Comparison of ENCODE assay signal across 7 mouse cellular contexts in genomic region chr19:6907811-6908540, GRCm38 (mm10). TPM values are rescaled to one million over a fixed set of nuclear protein-coding genes. Genes with fewer than 3 reads are reported as not detected.
DNase-seq lines count a peak whose midpoint lies in the region; ATAC-seq and TF ChIP-seq lines count a peak whose summit lies in the region.

No protein-coding gene starts in this region.

- peak overlapping the region; percentile 9 to 92 (median 85) for H3K4me3 ChIP-seq in CH12.LX (replicated peaks in 1 of 3; ENCODE audit: low read depth in 2 of 3, low read length in 2 of 3, poor library complexity in 1 of 3)
- H3K4me3 ChIP-seq in heart, postnatal 0 days (ENCODE audit: low read depth, low read length): peak overlapping the region; percentile 71
- peak overlapping the region; percentile 70 for H3K4me3 ChIP-seq in lung, embryonic 14.5 days (ENCODE audit: low read depth, low read length)

- DNase-seq in 416B (ENCODE audit: low read depth) (peak; percentile 83), CH12.LX (ENCODE audit: extremely low read depth) (no peak)
- no peak for DNase-seq in heart, postnatal 0 days (ENCODE audit: low spot score)
- DNase-seq in lung, embryonic 14.5 days: peak; percentile 27
- DNase-seq in testis, postnatal 14 days (ENCODE audit: low spot score): peak; percentile 6
- DNase-seq in layer of hippocampus, adult 8-10 months (ENCODE audit: low spot score in 2 of 2): no peak
- DNase-seq in gastrocnemius, adult 18-20 months (ENCODE audit: low spot score): no peak

- no peaks in the 10 kb centered on the region for H3K9me3 ChIP-seq in CH12.LX (replicated peaks; ENCODE audit: low read length)
- H3K9me3 ChIP-seq in heart, postnatal 0 days (replicated peaks; ENCODE audit: control insufficient read depth, low read length): no peaks in the 10 kb centered on the region
- no peaks in the 10 kb centered on the region for H3K9me3 ChIP-seq in lung, embryonic 14.5 days (ENCODE audit: low read depth, low read length)

- no peak overlapping the region for H3K27ac ChIP-seq in CH12.LX (ENCODE audit: insufficient read depth, low read depth)
- no peak overlapping the region for H3K27ac ChIP-seq in heart, postnatal 0 days (ENCODE audit: low read depth)
- no peak overlapping the region for H3K27ac ChIP-seq in lung, embryonic 14.5 days (ENCODE audit: low read depth)

- no peak for TF ChIP-seq EP300 in CH12.LX (IDR thresholded peaks at IDR 0.05; ENCODE audit: low read length)
- TF ChIP-seq EP300 in heart, postnatal 0 days (IDR thresholded peaks at IDR 0.05; ENCODE audit: low read depth): no peak

- peak overlapping the region; percentile 87 for H3K4me2 ChIP-seq in CH12.LX (ENCODE audit: insufficient read depth, low read depth, poor library complexity, severe bottlenecking)
- H3K4me2 ChIP-seq in heart, postnatal 0 days (ENCODE audit: low read depth, low read length): peak overlapping the region; percentile 73
- peak overlapping the region; percentile 86 for H3K4me2 ChIP-seq in lung, embryonic 14.5 days

- dilution Hi-C loops in CH12.LX (cut with MboI; ENCODE audit: extremely low pct_ligation_motif_present, extremely low pct_unique_long_range_greater_than_20kb, low sequenced_read_pairs): no loop called here

- no peak for TF ChIP-seq CTCF in CH12.LX (conservative IDR thresholded peaks at IDR 0.05 in 1 of 2, IDR thresholded peaks at IDR 0.05 in 1 of 2; ENCODE audit: low read depth in 2 of 2, low read length in 2 of 2)
- no peak for TF ChIP-seq CTCF in heart, postnatal 0 days (IDR thresholded peaks at IDR 0.05; ENCODE audit: low read depth)
- TF ChIP-seq CTCF in lung, embryonic 14.5 days (IDR thresholded peaks at IDR 0.05; ENCODE audit: low read depth): no peak

- peaks cover 35 to 65% of the 10 kb centered on the region in 2 experiments for H3K36me3 ChIP-seq in CH12.LX (replicated peaks in 1 of 2; ENCODE audit: control insufficient read depth in 1 of 2, insufficient read depth in 1 of 2, low read length in 1 of 2)
- H3K36me3 ChIP-seq in heart, postnatal 0 days (replicated peaks; ENCODE audit: control insufficient read depth, insufficient read depth, low read length): peaks cover 45% of the 10 kb centered on the region
- peaks cover 42% of the 10 kb centered on the region for H3K36me3 ChIP-seq in lung, embryonic 14.5 days (ENCODE audit: insufficient read depth)

- TF ChIP-seq RAD21 in CH12.LX (IDR thresholded peaks at IDR 0.05; ENCODE audit: low read depth, low read length): no peak

- no peak for TF ChIP-seq POLR2A in CH12.LX (IDR thresholded peaks at IDR 0.05; ENCODE audit: low read depth, low read length)

- WGBS in heart, postnatal 0 days: 78% methylated on average over 7 of the region's 7 CpGs
- WGBS in lung, embryonic 14.5 days: 81% methylated on average over 7 of the region's 7 CpGs

- H3K9ac ChIP-seq in CH12.LX (ENCODE audit: insufficient read depth, low read depth): peak overlapping the region; percentile 94; the same call in 1 of the 2 replicates
- peak overlapping the region; percentile 66 for H3K9ac ChIP-seq in heart, postnatal 0 days (replicated peaks; ENCODE audit: low read depth, low read length)
- H3K9ac ChIP-seq in lung, embryonic 14.5 days: 0 out of 2 replicates have a peak overlapping the region, but pooled peaks have one; percentile 2

- H3K79me2 ChIP-seq in CH12.LX (replicated peaks; ENCODE audit: control insufficient read depth, extremely low read depth, insufficient read depth, poor library complexity, severe bottlenecking): peaks cover 21% of the 10 kb centered on the region

- no peaks in the 10 kb centered on the region for H3K27me3 ChIP-seq in CH12.LX (replicated peaks)
- H3K27me3 ChIP-seq in heart, postnatal 0 days (ENCODE audit: control insufficient read depth, insufficient read depth, low read length): no peaks in the 10 kb centered on the region
- H3K27me3 ChIP-seq in lung, embryonic 14.5 days (ENCODE audit: insufficient read depth, low read length): no peaks in the 10 kb centered on the region

- H3K4me1 ChIP-seq in CH12.LX (ENCODE audit: control insufficient read depth in 1 of 2, insufficient read depth in 2 of 2): peaks cover 10 to 29% of the 10 kb centered on the region in 2 experiments; a peak in 3 of 4 replicates
- peaks cover 12% of the 10 kb centered on the region for H3K4me1 ChIP-seq in heart, postnatal 0 days (ENCODE audit: control insufficient read depth, insufficient read depth)
- H3K4me1 ChIP-seq in lung, embryonic 14.5 days (ENCODE audit: insufficient read depth): no peaks in the 10 kb centered on the region

- no peak for ATAC-seq in heart, postnatal 0 days (ENCODE audit: insufficient read depth, low read depth)
- ATAC-seq in lung, embryonic 14.5 days (ENCODE audit: insufficient read depth): no peak

- in situ Hi-C loops in CH12.LX (cut with MboI; ENCODE audit: low pct_ligation_motif_present, low pct_unique_long_range_greater_than_20kb, low sequenced_read_pairs): no loop called here

TF ChIP-seq in CH12.LX, 34 proteins besides CTCF, POLR2A, EP300 and RAD21:
- TF ChIP-seq CHD2 (IDR thresholded peaks at IDR 0.05; ENCODE audit: low read length) (no peak), TCF12 (IDR thresholded peaks at IDR 0.05; ENCODE audit: low read depth, low read length) (no peak), USF2 (conservative IDR thresholded peaks at IDR 0.05; ENCODE audit: low read depth, low read length) (no peak), IRF4 (IDR thresholded peaks at IDR 0.05; ENCODE audit: low read depth, low read length) (no peak), MAFK (IDR thresholded peaks at IDR 0.05; ENCODE audit: insufficient replicate concordance, low read length) (no peak), GABPA (IDR thresholded peaks at IDR 0.05; ENCODE audit: insufficient replicate concordance, low read depth, low read length) (no peak), CHD1 (IDR thresholded peaks at IDR 0.05; ENCODE audit: low read depth, low read length) (no peak), ZNF384 (IDR thresholded peaks at IDR 0.05; ENCODE audit: low read depth, low read length) (no peak), NELFE (IDR thresholded peaks at IDR 0.05; ENCODE audit: low read depth, low read length) (no peak), MAZ (IDR thresholded peaks at IDR 0.05; ENCODE audit: low read depth, low read length) (no peak), USF1 (IDR thresholded peaks at IDR 0.05; ENCODE audit: low read depth, low read length) (no peak)
TF ChIP-seq in CH12.LX: peak in this region for 0.

RNA-seq across cellular contexts. Expression of gene Trmt112, which starts 1.5 kb away (rescaled TPM):
- 191 and 198 TPM in 2 replicates for total RNA-seq in CH12.LX (2012; rRNA removed)
- total RNA-seq in CH12.LX (2014; rRNA removed): 89.5 and 97.9 TPM in 2 replicates
- polyA plus RNA-seq in CH12.LX (2012; ENCODE audit: insufficient read length, low read depth): 158 and 212 TPM in 2 replicates
- 61.8 and 61.9 TPM in 2 replicates for total RNA-seq in heart, postnatal 0 days (2014; rRNA removed; ENCODE audit: low replicate concordance)
- 57.6 and 61.4 TPM in 2 replicates for polyA plus RNA-seq in heart, postnatal 0 days (2015; fragmentation: Nextera tagmentation; extraction: Ambion mirVana)
- polyA plus RNA-seq in lung, embryonic 14.5 days (2014; fragmentation: Nextera tagmentation; extraction: Ambion mirVana): 151 and 155 TPM in 2 replicates
- 10 to 100 TPM; 40.3 to 53.0 (median 45.6) TPM for total RNA-seq in layer of hippocampus, adult 8-10 months (2022)
- total RNA-seq in gastrocnemius, adult 18-20 months (2021): 10 to 100 TPM; 43.9 to 44.7 TPM

RNA-seq across cellular contexts. Expression of gene Prdx5, which starts 1.9 kb away (rescaled TPM):
- total RNA-seq in CH12.LX (2012; rRNA removed) (72.6 and 74.8 TPM in 2 replicates), CH12.LX (2014; rRNA removed) (77.2 and 83.5 TPM in 2 replicates)
- 137 TPM in 2 replicates for polyA plus RNA-seq in CH12.LX (2012; ENCODE audit: insufficient read length, low read depth)
- total RNA-seq in heart, postnatal 0 days (2014; rRNA removed; ENCODE audit: low replicate concordance): 215 and 344 TPM in 2 replicates
- polyA plus RNA-seq in heart, postnatal 0 days (2015; fragmentation: Nextera tagmentation; extraction: Ambion mirVana): 623 and 629 TPM in 2 replicates
- polyA plus RNA-seq in lung, embryonic 14.5 days (2014; fragmentation: Nextera tagmentation; extraction: Ambion mirVana): 151 and 153 TPM in 2 replicates
- 100 to 1,000 TPM; 279 to 406 (median 342) TPM for total RNA-seq in layer of hippocampus, adult 8-10 months (2022)
- total RNA-seq in gastrocnemius, adult 18-20 months (2021): 100 to 1,000 TPM; 219 to 239 TPM

RNA-seq across cellular contexts. Expression of gene Esrra, which starts 13.6 kb away (rescaled TPM):
- total RNA-seq in CH12.LX (2012; rRNA removed): 23.5 and 28.7 TPM in 2 replicates
- total RNA-seq in CH12.LX (2014; rRNA removed): 13.4 and 13.6 TPM in 2 replicates
- 15.6 and 17.7 TPM in 2 replicates for polyA plus RNA-seq in CH12.LX (2012; ENCODE audit: insufficient read length, low read depth)
- total RNA-seq in heart, postnatal 0 days (2014; rRNA removed; ENCODE audit: low replicate concordance): 189 and 194 TPM in 2 replicates
- polyA plus RNA-seq in heart, postnatal 0 days (2015; fragmentation: Nextera tagmentation; extraction: Ambion mirVana): 49.1 and 51.7 TPM in 2 replicates
- 3.1 and 4.2 TPM in 2 replicates for polyA plus RNA-seq in lung, embryonic 14.5 days (2014; fragmentation: Nextera tagmentation; extraction: Ambion mirVana)
- total RNA-seq in layer of hippocampus, adult 8-10 months (2022): 10 to 100 TPM; 54.2 to 76.0 (median 64.8) TPM
- 10 to 100 TPM; 76.5 to 93.1 TPM for total RNA-seq in gastrocnemius, adult 18-20 months (2021)

RNA-seq across cellular contexts. Expression of gene Catsperz, which starts 17.2 kb away (rescaled TPM):
- total RNA-seq in CH12.LX (2012; rRNA removed) (not detected in 2 replicates), CH12.LX (2014; rRNA removed) (not detected in 2 replicates)
- polyA plus RNA-seq in CH12.LX (2012; ENCODE audit: insufficient read length, low read depth): 1.2 TPM in 1 of 2 replicates, not detected in the other
- not detected in 2 replicates for total RNA-seq in heart, postnatal 0 days (2014; rRNA removed; ENCODE audit: low replicate concordance)
- 2.2 and 2.5 TPM in 2 replicates for polyA plus RNA-seq in heart, postnatal 0 days (2015; fragmentation: Nextera tagmentation; extraction: Ambion mirVana)
- polyA plus RNA-seq in lung, embryonic 14.5 days (2014; fragmentation: Nextera tagmentation; extraction: Ambion mirVana): 2.2 and 2.3 TPM in 2 replicates
- 10 to 100 TPM; 10.4 to 11.4 (median 11.0) TPM for total RNA-seq in layer of hippocampus, adult 8-10 months (2022)
- total RNA-seq in gastrocnemius, adult 18-20 months (2021): not detected

RNA-seq across cellular contexts. Expression of gene Kcnk4, which starts 26.3 kb away (rescaled TPM):
- 0.21 TPM in 1 of 2 replicates, not detected in the other for total RNA-seq in CH12.LX (2012; rRNA removed)
- not detected in 2 replicates for total RNA-seq in CH12.LX (2014; rRNA removed)
- 0.80 TPM in 1 of 2 replicates, not detected in the other for polyA plus RNA-seq in CH12.LX (2012; ENCODE audit: insufficient read length, low read depth)
- total RNA-seq in heart, postnatal 0 days (2014; rRNA removed; ENCODE audit: low replicate concordance): not detected in 2 replicates
- polyA plus RNA-seq in heart, postnatal 0 days (2015; fragmentation: Nextera tagmentation; extraction: Ambion mirVana): 0.04 and 0.30 TPM in 2 replicates
- polyA plus RNA-seq in lung, embryonic 14.5 days (2014; fragmentation: Nextera tagmentation; extraction: Ambion mirVana): 0.17 and 0.38 TPM in 2 replicates
- 10 to 100 TPM; 13.4 to 23.1 (median 15.8) TPM for total RNA-seq in layer of hippocampus, adult 8-10 months (2022)
- not detected for total RNA-seq in gastrocnemius, adult 18-20 months (2021)

Comparison
In these comparisons a context has a peak if more than half of its experiments do, and no peak if none do; other contexts are left out.
1. DNase-seq: peak in 416B (single experiment), lung, embryonic 14.5 days (single experiment) and testis, postnatal 14 days (single experiment); none in CH12.LX (single experiment), heart, postnatal 0 days (single experiment), layer of hippocampus, adult 8-10 months (0 of 2) and gastrocnemius, adult 18-20 months (single experiment).
2. H3K9ac ChIP-seq: peak in every context shown above with its lines; median percentile 94 in CH12.LX; 66 in heart, postnatal 0 days; 2 in lung, embryonic 14.5 days.
3. Peak in every context shown above with its lines, with median percentiles within 50 percentile points of each other: H3K4me2 ChIP-seq and H3K4me3 ChIP-seq.